Mouse (Mus musculus): ENCODE results near the gene Npm3.

DNA sequence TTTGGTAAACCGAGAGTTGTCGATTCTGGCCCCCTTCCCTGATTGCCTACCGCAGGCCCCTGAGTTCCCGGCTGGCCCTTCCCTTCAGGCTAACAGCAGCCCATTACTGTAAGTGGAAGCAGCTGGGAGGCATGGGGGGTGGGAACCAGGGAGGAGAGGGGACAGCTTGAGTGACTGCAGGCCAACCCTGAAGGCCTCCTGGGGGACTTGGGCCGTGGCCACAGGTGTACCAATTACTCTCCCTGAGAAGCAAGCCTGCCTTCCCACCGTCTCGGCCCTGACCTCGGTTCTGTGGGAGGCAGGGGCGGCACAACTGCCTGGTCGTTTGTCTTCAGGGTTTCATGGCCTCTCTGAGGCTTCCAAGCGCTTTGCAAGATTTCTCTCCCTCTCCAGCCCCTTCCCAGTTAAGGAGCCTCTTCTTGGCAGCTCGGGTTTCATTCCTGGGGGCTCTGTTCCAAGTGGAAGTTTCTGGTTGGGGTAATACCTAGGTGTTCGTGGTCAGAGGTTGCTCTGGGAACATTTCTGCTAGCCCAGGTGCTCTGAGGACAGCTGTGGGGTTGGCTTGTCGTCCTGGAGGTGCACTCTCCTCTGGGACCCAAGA lies 23.6 kb downstream of the Npm3 start:
- TF ChIP-seq POLR2A (IDR thresholded peaks at IDR 0.05; ENCODE audit: extremely low read depth, insufficient read depth, low read length) (no peak), CTCF (IDR thresholded peaks at IDR 0.05; ENCODE audit: extremely low read depth, insufficient read depth, low read length) (no peak)

Data from cortical plate, adult 2 months (tissue).